Mouse (Mus musculus) limb, embryonic 14.5 days (tissue): ENCODE data around the gene Tmem79. TPM values are rescaled to one million over a fixed set of nuclear protein-coding genes. Genes with fewer than 3 reads are reported as not detected.

ENCODE experiments used
- ATAC-seq: fragments of 200-750 bp; cut with Nextera tagmentation; 2 replicates; pipeline ENCODE4 v1.8.0; 2017; ENCODE audit warnings: low read depth, moderate number of reproducible peaks, moderate TSS enrichment; ENCODE audit not compliant: low FRiP score
- DNase-seq: peaks from one replicate; pipeline ENCODE4 v3.0.0-alpha.2; 2015; ENCODE audit warnings: low spot score
- H3K27ac ChIP-seq: fragments of 300-500 bp; sonication (generic); replicated peaks from 2 replicates; pipeline ENCODE4 v1.5.1; 2014; ENCODE audit warnings: low read depth, mild to moderate bottlenecking, low read length, moderate library complexity, mixed read lengths
- H3K27me3 ChIP-seq: fragments of 300-500 bp; sonication (generic); 2 replicates; pipeline ENCODE4 v1.6.1; 2014; ENCODE audit warnings: low read length, mixed read lengths; ENCODE audit not compliant: control insufficient read depth, insufficient read depth
- H3K36me3 ChIP-seq: fragments of 300-500 bp; sonication (generic); 2 replicates; pipeline ENCODE4 v1.6.1; 2014; ENCODE audit warnings: mild to moderate bottlenecking, low read length, moderate library complexity, mixed read lengths; ENCODE audit not compliant: control insufficient read depth, insufficient read depth
- H3K4me1 ChIP-seq: fragments of 300-500 bp; sonication (generic); 2 replicates; pipeline ENCODE4 v1.6.1; 2014; ENCODE audit warnings: antibody characterized with exemption, low read length, mixed read lengths; ENCODE audit not compliant: control insufficient read depth, insufficient read depth
- H3K4me2 ChIP-seq: fragments of 300-500 bp; sonication (generic); replicated peaks from 2 replicates; pipeline ENCODE4 v1.6.1; 2014; ENCODE audit warnings: low read depth, mild to moderate bottlenecking, low read length, moderate library complexity; ENCODE audit not compliant: severe bottlenecking
- H3K4me3 ChIP-seq: fragments of 300-500 bp; sonication (generic); replicated peaks from 2 replicates; pipeline ENCODE4 v1.5.1; 2014; ENCODE audit warnings: low read length
- H3K9ac ChIP-seq: fragments of 300-500 bp; sonication (generic); 2 replicates; pipeline ENCODE4 v1.6.1; 2014; ENCODE audit warnings: mild to moderate bottlenecking, low read depth, low read length, moderate library complexity; ENCODE audit not compliant: severe bottlenecking
- H3K9me3 ChIP-seq: fragments of 300-500 bp; sonication (generic); 2 replicates; pipeline ENCODE4 v1.6.1; 2016; ENCODE audit warnings: low read length; ENCODE audit not compliant: control insufficient read depth
- POLR2A ChIP-seq: fragments of 200-500 bp; IDR thresholded peaks from 2 replicates; pipeline ENCODE4 v1.8.0; 2012; ENCODE audit warnings: inconsistent platforms, mild to moderate bottlenecking, moderate library complexity, borderline replicate concordance; ENCODE audit not compliant: insufficient read depth, insufficient read length; ENCODE audit errors: extremely low read depth
- whole genome bisulfite sequencing: fragments of 180-500 bp; shearing (Covaris S2); extraction: QIAGEN DNeasy Blood & Tissue Kit; methylation state at CpG from one replicate; pipeline ENCODE4 v1.1.7; 2014; 5-methylcytosine and 5-hydroxymethylcytosine counted together
- polyA plus RNA-seq, 2 experiments: library from polyadenylated mRNA; depleted of rRNA in 1 of 2; stranded (reverse) in 1 of 2; unstranded in 1 of 2; fragments of >200 nt; fragmentation: Nextera tagmentation in 1 of 2; extraction: Ambion mirVana in 1 of 2; gene quantifications; 2 replicates each; pipeline versions ENCODE4 v1.2.1 to v1.2.3; 2012 to 2014

Gene Tmem79
- polyA plus RNA-seq, 2 experiments, result 14.3 to 22.3 TPM

DNA sequence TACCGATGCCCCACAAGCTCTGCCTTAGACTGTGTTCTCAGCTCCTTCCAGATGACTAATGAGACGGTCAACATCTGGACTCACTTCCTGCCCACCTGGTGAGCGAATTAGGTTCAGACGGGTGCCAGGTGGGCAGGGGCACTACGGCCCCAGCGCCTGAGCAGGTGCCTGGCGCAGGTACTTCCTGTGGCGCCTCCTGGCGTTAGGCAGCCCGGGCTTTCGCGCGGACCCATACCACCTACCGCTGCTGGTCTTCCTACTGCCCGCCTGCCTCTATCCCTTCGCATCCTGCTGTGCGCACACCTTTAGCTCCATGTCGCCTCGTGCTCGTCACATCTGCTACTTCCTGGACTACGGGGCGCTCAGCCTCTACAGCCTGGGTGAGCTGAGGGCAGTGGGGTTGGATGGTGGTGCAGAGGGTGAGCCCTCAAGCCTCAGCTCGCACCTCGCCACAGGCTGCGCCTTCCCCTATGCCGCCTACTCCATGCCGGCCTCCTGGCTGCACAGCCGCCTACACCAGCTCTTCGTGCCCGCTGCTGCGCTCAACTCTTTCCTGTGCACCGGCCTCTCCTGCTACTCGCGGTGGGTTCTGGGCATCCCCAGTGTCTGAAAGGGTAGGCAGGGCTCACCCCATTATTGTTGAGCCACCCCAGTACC, 29.9 kb upstream of the Tmem79 start:
- H3K9me3 ChIP-seq, result peaks cover 8% of the 10 kb centered on the region; the same call in 1 of the 2 replicates
- no peak overlapping the region for H3K4me2 ChIP-seq
- H3K4me1 ChIP-seq, result 0 out of 2 replicates have a peak, but pooled peaks cover 5% of the 10 kb centered on the region
- no peak for TF ChIP-seq POLR2A
- DNase-seq, result no peak
- H3K9ac ChIP-seq, result no peak overlapping the region
- WGBS, result 37% methylated on average over 33 of the region's 34 CpGs
- no peak overlapping the region for H3K27ac ChIP-seq
- H3K4me3 ChIP-seq, result no peak overlapping the region
- no peak for ATAC-seq
- peaks cover 16% of the 10 kb centered on the region for H3K27me3 ChIP-seq
- H3K36me3 ChIP-seq, result peaks cover 15% of the 10 kb centered on the region

- Histone ChIP-seq H3K36me3 (peaks cover 30% of the 10 kb centered on the region), H3K27me3 (peaks cover 16% of the 10 kb centered on the region), H3K9me3 (no peaks in the 10 kb centered on the region), H3K9ac (peak within 1 kb of the TSS; percentile 22; the same call in 1 of the 2 replicates), H3K4me2 (peak within 1 kb of the TSS; percentile 40), H3K27ac (0 out of 2 replicates have a peak within 1 kb of the TSS, but pooled peaks have one; percentile 7), H3K4me1 (0 out of 2 replicates have a peak, but pooled peaks cover 5% of the 10 kb centered on the region), H3K4me3 (peak within 1 kb of the TSS; percentile 24)
- DNase-seq, result peak; percentile 52
- TF ChIP-seq POLR2A, result no peak
- 0 out of 2 replicates have a peak, but pooled peaks have one; percentile 31 for ATAC-seq
- 2% methylated on average over 15 of the region's 16 CpGs for WGBS
These were observed 28.4 kb upstream of the Tmem79 start, which contains the start of gene Paqr6 for GRCm38 (mm10) chr3:88364337-88364736. Gene Paqr6 (plus strand): TSS chr3:88364584.

DNA sequence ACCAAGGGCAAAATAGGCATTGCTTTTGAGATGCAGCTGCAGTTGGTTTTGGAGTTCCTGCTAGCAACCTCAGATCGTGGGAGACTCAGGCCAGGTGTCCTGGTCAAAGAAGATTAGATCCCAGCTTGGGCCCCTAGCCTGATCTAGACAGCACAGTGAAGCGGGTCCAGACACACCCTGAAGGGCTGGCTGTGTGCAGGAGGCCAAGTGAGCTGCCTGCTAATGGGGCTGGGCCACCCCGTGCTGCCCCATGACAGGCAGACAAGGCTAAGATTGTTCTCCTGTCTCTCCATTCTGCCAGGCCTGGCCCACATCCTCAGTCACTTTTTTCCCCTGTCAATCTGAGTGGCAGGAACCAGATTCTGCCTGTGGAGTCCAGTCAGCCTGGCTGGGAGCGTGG, 27.8 kb upstream of the Tmem79 start:
- 0 out of 2 replicates have a peak overlapping the region, but pooled peaks have one; percentile 7 for H3K27ac ChIP-seq
- 62% methylated on average over 4 of the region's 4 CpGs for WGBS
- H3K9ac ChIP-seq, result 0 out of 2 replicates have a peak overlapping the region, but pooled peaks have one; percentile 16
- H3K4me2 ChIP-seq, result no peak overlapping the region
- no peak overlapping the region for H3K4me3 ChIP-seq
- no peaks in the 10 kb centered on the region for H3K9me3 ChIP-seq
- ATAC-seq, result no peak
- 0 out of 2 replicates have a peak, but pooled peaks cover 5% of the 10 kb centered on the region for H3K4me1 ChIP-seq
- peaks cover 16% of the 10 kb centered on the region for H3K27me3 ChIP-seq
- TF ChIP-seq POLR2A, result no peak
- DNase-seq, result no peak
- H3K36me3 ChIP-seq, result peaks cover 37% of the 10 kb centered on the region

DNA sequence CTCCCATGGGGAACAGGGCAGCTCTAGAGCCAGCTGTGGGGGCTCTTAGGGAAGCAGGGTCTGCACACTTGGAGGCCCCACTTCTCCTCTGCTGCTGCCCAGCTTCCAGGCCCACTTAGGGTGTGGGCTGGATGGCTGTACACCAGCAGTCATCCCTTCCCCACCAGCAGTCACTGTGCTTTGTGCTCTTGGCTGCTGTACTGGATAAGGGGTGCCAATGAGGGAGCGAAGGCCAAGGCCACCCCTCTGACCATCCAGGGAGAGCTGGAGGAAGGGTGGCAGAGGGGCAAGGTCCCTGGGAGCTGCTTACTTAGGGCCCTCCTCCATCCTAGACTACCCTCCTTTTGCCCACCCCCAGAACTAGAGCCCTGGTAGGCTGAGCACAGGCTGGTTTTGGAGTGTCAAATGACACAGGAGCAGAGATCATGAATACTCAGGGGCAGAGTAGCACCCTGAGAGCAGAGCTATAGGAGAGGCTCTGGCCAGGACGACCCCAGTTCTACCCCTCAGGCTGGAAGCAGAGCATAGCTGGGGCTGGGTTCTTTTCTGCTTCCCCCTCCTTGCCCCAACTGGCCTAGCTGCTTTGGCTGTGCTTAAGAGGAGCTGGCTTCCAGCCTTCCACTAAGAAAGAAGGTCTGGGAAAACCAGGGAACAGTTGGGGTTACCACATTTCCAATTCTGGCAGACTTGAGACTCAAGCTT, 25.8 kb upstream of the Tmem79 start:
- peaks cover 56% of the 10 kb centered on the region for H3K36me3 ChIP-seq
- no peak for ATAC-seq
- WGBS, result 93% methylated on average over 2 of the region's 2 CpGs
- H3K4me3 ChIP-seq, result no peak overlapping the region
- H3K27me3 ChIP-seq, result peaks cover 16% of the 10 kb centered on the region
- no peak for TF ChIP-seq POLR2A
- 0 out of 2 replicates have a peak, but pooled peaks cover 5% of the 10 kb centered on the region for H3K4me1 ChIP-seq
- no peak overlapping the region for H3K9ac ChIP-seq
- no peaks in the 10 kb centered on the region for H3K9me3 ChIP-seq
- DNase-seq, result no peak
- H3K27ac ChIP-seq, result no peak overlapping the region
- H3K4me2 ChIP-seq, result no peak overlapping the region

GRCm38 (mm10) chr3:88361096-88361495, 25.1 kb upstream of the Tmem79 start:
- no peak overlapping the region for H3K4me3 ChIP-seq
- no peak overlapping the region for H3K9ac ChIP-seq
- ATAC-seq (no peak), DNase-seq (no peak)
- no peak for TF ChIP-seq POLR2A
- no peak overlapping the region for H3K27ac ChIP-seq
- no peak overlapping the region for H3K4me2 ChIP-seq
- 65% methylated on average over 6 of the region's 6 CpGs for WGBS
- peaks cover 62% of the 10 kb centered on the region for H3K36me3 ChIP-seq
- H3K9me3 ChIP-seq, result no peaks in the 10 kb centered on the region
- H3K4me1 ChIP-seq, result 0 out of 2 replicates have a peak, but pooled peaks cover 5% of the 10 kb centered on the region
- peaks cover 14% of the 10 kb centered on the region for H3K27me3 ChIP-seq
